28 mouse cellular contexts compared by ENCODE assay signal in genomic region chr5:22262351-22262765, GRCm38 (mm10).
DNase-seq lines count a peak whose midpoint lies in the region; ATAC-seq lines count a peak whose summit lies in the region.
"Had no signal": no experiment of that assay in that cellular context is flagged by ENCODE, and none has a peak within 500 bp of the region (broad histone marks: within the 10 kb centered on the region; RNA-seq: fewer than 3 reads in every experiment).

No protein-coding gene starts in this region.

- DNase-seq in frontal cortex, postnatal 14 days (ENCODE audit: low spot score in 2 of 2), result no peak
- peak; percentile 10 to 11 for DNase-seq in right cerebral cortex, postnatal 36 days (ENCODE audit: low spot score in 2 of 2)
- DNase-seq in right cerebral cortex, postnatal 25 days, result no peak
- peak; percentile 60 for DNase-seq in telencephalon, adult 2 months (ENCODE audit: low read depth, low spot score)
- DNase-seq: adrenal gland, postnatal 10 days; cerebellum, adult 18-20 months; cerebellum, postnatal 14 days; heart, postnatal 10 days; kidney, adult 11 months; kidney, postnatal 14 days; layer of hippocampus, adult 9-11 months; spleen, adult 18-20 months; thymus, adult 2 months; thymus, postnatal 36 days had no signal

- H3K4me3 ChIP-seq in megakaryocyte, embryonic 14.5 days (replicated peaks), result peak overlapping the region; percentile 29
- H3K4me3 ChIP-seq: embryonic facial prominence, embryonic 10.5 days; embryonic facial prominence, embryonic 15.5 days; heart, embryonic 13.5 days; hindbrain, embryonic 10.5 days; hindbrain, embryonic 15.5 days; limb, embryonic 12.5 days; lung, embryonic 15.5 days; midbrain, embryonic 12.5 days had no signal

- ATAC-seq in frontal cortex, adult (ENCODE audit: low TSS enrichment), result peak; percentile 99
- no peak for ATAC-seq in megakaryocyte, adult 5-6 weeks (ENCODE audit: poor library complexity, severe bottlenecking)
- no peak for ATAC-seq in erythroblast, adult 5-6 weeks (replicated peaks; ENCODE audit: low FRiP score, poor library complexity, severe bottlenecking)
- ATAC-seq: inflammation-experienced regulatory T-cells, adult 6 months; Patski had no signal

- no peaks in the 10 kb centered on the region for H3K27me3 ChIP-seq in megakaryocyte, embryonic 14.5 days (replicated peaks)
- H3K27me3 ChIP-seq: embryonic facial prominence, embryonic 15.5 days; heart, embryonic 13.5 days; hindbrain, embryonic 15.5 days; limb, embryonic 12.5 days; lung, embryonic 15.5 days; midbrain, embryonic 12.5 days had no signal

- no peaks in the 10 kb centered on the region for H3K36me3 ChIP-seq in megakaryocyte, embryonic 14.5 days (replicated peaks; ENCODE audit: low read length)
- H3K36me3 ChIP-seq: embryonic facial prominence, embryonic 10.5 days; embryonic facial prominence, embryonic 15.5 days; heart, embryonic 13.5 days; hindbrain, embryonic 10.5 days; hindbrain, embryonic 15.5 days; limb, embryonic 12.5 days; lung, embryonic 15.5 days; midbrain, embryonic 12.5 days had no signal

- H3K9me3 ChIP-seq in megakaryocyte, embryonic 14.5 days, result no peaks in the 10 kb centered on the region
- H3K9me3 ChIP-seq: embryonic facial prominence, embryonic 10.5 days; embryonic facial prominence, embryonic 15.5 days; heart, embryonic 13.5 days; hindbrain, embryonic 10.5 days; hindbrain, embryonic 15.5 days; limb, embryonic 12.5 days; lung, embryonic 15.5 days; midbrain, embryonic 12.5 days had no signal

- peaks cover 31% of the 10 kb centered on the region for H3K4me1 ChIP-seq in megakaryocyte, embryonic 14.5 days
- H3K4me1 ChIP-seq: embryonic facial prominence, embryonic 10.5 days; embryonic facial prominence, embryonic 15.5 days; hindbrain, embryonic 10.5 days; hindbrain, embryonic 15.5 days; limb, embryonic 12.5 days; lung, embryonic 15.5 days; midbrain, embryonic 12.5 days had no signal

Comparison
In these comparisons a context has a peak if more than half of its experiments do, and no peak if none do; other contexts are left out.
1. DNase-seq: peak in right cerebral cortex, postnatal 36 days (2 of 2) and telencephalon, adult 2 months (single experiment); none in frontal cortex, postnatal 14 days (0 of 2) and right cerebral cortex, postnatal 25 days (single experiment).